ENCODE assay signal across 15 mouse cellular contexts in genomic region chr12:32983081-32983480, GRCm38 (mm10).
"Had no signal": no experiment of that assay in that cellular context is flagged by ENCODE, and none has a peak within 500 bp of the region (broad histone marks: within the 10 kb centered on the region; RNA-seq: fewer than 3 reads in every experiment).

No protein-coding gene starts in this region.

- H3K4me1 ChIP-seq: liver, embryonic 13.5 days; neural tube, embryonic 13.5 days; stomach, embryonic 15.5 days had no signal

- H3K27ac ChIP-seq: liver, embryonic 13.5 days; neural tube, embryonic 13.5 days; stomach, embryonic 15.5 days had no signal

- H3K36me3 ChIP-seq: neural tube, embryonic 13.5 days; stomach, embryonic 15.5 days had no signal

- H3K9me3 ChIP-seq: liver, embryonic 13.5 days; stomach, embryonic 15.5 days had no signal

- H3K4me3 ChIP-seq: liver, embryonic 13.5 days; neural tube, embryonic 13.5 days; stomach, embryonic 15.5 days had no signal

- H3K4me2 ChIP-seq: liver, embryonic 13.5 days; midbrain, embryonic 11.5 days; neural tube, embryonic 13.5 days; stomach, embryonic 15.5 days had no signal

- DNase-seq: kidney, adult 9 months; kidney, postnatal 14 days; left cerebral cortex, postnatal 4 days; liver, embryonic 13.5 days; lung, adult 2 months; lung, postnatal 14 days; lung, postnatal 4 days; midbrain, embryonic 14.5 days; retina, postnatal 1 day; right cerebral cortex, postnatal 25 days; spleen, adult 18-20 months; thymus, postnatal 25 days had no signal

- H3K9ac ChIP-seq: liver, embryonic 13.5 days; neural tube, embryonic 13.5 days; stomach, embryonic 15.5 days had no signal

- H3K27me3 ChIP-seq: liver, embryonic 13.5 days; neural tube, embryonic 13.5 days; stomach, embryonic 15.5 days had no signal
